Mouse (Mus musculus): ENCODE measurements around the gene Gtpbp2.

- TF ChIP-seq CTCF (IDR thresholded peaks at IDR 0.05; ENCODE audit: control insufficient read depth, insufficient read depth, insufficient read length) (no peak), MAX (IDR thresholded peaks at IDR 0.05) (no peak), USF1 (IDR thresholded peaks at IDR 0.05; ENCODE audit: low read depth) (no peak), MYOD1 (IDR thresholded peaks at IDR 0.05; ENCODE audit: control insufficient read depth, insufficient read length, low read depth) (no peak), FOSL1 (IDR thresholded peaks at IDR 0.05; ENCODE audit: insufficient read depth, low read length, poor library complexity, severe bottlenecking) (no peak)
Observed at GRCm38 (mm10) chr17:46182273-46182672, 21.4 kb downstream of the Gtpbp2 start.

Data from C2C12 (cell line).